Mouse (Mus musculus) natural killer cell, adult 2 months (primary cell): ENCODE results near the gene Serpinf2.
"Not testable (repeated sequence)": the region's sequence is repeated elsewhere in the genome, so short reads cannot be mapped to it uniquely, and the experiment has no call there.

ENCODE experiments used
- DNase-seq, 2 experiments: peaks; one replicate each; pipeline ENCODE4 v3.0.0; 2022; ENCODE audit warnings: low spot score in 2 of 2

Serpinf2 gene

DNA sequence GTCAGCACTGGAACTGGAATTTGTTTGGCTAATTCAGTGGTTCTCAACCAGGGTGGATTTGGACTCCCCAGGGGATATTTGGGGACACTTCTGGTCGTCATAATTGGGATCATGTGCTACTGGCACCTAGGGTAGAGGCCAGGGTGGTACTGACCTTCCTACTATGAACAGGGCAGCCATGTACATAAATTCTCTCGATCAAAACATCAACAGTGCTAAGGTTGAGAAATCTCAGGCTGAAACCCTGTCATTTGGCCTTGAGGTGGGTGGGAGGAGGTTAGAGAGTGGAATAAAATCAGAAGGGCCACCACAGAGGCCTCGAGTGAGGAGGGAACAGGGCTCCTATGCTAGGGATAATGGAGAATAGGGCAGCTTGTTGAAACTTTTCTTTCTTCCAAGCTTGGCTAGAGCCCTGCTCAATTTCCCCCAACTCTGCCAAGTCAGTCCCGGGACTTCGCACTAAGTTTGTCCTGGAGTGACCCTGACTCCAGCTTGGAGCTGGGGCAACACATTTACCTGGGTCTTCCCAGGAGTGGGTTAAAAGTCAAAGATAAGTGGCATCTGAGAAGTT, 19.8 kb upstream of the Serpinf2 start:
- no peak for DNase-seq

DNA sequence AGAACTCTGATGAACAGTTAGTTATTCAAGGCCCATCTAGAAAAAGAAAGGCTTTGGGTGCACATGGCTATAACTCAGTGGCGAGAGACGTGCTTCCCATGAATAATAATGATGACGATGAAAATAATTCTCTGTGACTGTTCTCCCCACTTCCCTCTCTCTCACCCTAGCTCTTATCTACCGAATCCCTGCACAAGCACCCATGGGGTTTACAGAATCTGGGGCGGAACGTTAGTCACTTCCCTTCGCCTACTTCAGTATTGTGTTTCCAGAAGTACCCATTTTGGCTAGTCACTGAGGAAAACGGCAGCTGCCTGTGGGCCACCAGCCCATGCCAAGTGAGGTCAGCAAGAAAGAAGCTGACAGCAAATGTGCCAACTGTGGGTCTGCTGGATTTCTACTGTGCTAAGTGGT, 19.2 kb upstream of the Serpinf2 start:
- DNase-seq, result no peak

DNA sequence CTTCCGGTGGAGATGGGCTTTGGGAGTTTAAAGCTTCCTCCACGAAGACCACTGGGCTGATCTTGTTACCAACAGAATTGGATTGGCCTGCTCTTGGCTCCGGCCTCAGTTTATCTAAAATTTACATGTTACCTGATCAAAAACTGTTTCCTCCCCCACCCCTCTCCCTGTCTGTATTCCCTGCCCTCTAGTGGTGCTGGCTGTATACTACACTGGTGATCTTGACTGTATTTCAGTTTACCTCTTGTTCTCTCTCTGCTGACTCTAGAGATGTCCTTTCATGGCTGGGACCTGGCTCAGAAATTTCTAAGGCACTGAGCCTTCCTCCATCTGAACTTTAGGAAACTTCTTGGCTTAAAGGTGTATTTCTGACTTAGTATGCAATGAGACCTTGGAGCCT, 18.8 kb upstream of the Serpinf2 start:
- peak; percentile 30 to 43 for DNase-seq

DNA sequence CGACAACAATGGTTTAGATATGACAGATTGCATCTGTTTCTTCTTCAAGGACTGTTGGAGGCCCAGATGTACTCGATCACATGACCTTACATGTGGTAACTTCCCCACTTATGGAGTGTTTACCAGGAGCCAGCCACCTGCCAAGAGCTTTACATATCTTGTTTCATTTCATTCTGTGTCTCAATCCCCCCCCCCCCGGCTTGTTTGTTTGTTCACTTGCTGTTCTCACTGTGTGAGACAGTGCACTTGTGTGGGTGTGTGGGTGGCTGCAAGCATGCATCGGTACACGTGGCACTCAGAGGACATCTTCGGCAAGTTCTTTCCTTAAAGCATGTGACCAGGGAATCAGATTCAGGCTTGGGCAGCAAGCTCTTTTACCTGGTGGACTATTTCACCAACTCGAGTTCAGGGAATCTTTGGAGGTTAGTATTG, 17.1 kb upstream of the Serpinf2 start:
- DNase-seq, result peak in 1 of 2 experiments; percentile 19

DNA sequence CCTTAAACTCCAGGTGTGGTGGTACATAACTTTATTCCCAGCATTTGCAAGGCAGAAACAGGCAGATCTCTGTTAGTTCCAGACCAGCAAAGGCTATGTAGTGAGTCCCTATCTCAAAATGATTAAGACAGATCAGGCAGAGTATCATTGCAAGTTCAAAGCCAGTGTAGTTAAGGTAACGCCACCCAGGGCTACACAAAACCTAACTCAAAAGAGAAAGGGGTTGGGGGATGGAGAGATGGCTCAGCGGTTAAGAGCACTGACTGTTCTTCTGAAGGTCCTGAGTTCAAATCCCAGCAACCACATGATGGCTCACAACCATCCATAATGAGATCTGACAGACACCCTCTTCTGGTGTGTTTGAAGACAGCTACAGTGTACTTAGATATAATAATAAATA, 16.6 kb upstream of the Serpinf2 start:
- DNase-seq, result not testable (repeated sequence)

DNA sequence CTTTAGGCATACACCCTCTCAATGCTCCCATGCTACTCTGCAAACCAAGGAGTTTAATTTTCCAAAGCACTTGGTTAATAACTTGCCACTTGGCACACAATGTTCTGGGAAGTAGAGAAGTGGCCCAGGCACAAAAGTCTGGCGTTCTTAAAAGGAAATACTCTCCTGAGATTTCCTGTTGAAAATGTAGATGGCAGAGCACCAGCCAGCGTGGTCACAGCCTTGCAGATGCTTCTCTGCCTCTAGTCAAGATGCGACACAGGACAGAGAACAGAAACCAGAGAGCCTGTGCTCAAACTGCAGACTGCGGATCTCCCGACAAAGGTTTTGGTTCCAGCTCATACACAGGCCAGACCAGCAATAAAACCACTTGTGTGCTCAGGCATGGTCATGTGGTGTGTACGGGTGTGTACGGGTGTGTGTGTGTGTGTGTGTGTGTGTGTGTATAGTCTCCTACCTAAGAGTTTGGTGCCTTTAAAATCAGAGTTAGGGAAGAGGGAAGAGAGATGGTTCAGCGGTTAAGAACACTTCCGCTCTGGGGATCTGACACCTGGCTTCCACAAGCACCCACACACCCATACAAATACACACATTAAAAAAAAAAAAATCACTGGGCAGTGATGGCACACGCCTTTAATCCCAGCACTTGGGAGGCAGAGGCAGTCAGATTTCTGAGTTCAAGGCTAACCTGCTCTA, 15.8 kb upstream of the Serpinf2 start:
- peak in 1 of 2 experiments; percentile 55 for DNase-seq

DNA sequence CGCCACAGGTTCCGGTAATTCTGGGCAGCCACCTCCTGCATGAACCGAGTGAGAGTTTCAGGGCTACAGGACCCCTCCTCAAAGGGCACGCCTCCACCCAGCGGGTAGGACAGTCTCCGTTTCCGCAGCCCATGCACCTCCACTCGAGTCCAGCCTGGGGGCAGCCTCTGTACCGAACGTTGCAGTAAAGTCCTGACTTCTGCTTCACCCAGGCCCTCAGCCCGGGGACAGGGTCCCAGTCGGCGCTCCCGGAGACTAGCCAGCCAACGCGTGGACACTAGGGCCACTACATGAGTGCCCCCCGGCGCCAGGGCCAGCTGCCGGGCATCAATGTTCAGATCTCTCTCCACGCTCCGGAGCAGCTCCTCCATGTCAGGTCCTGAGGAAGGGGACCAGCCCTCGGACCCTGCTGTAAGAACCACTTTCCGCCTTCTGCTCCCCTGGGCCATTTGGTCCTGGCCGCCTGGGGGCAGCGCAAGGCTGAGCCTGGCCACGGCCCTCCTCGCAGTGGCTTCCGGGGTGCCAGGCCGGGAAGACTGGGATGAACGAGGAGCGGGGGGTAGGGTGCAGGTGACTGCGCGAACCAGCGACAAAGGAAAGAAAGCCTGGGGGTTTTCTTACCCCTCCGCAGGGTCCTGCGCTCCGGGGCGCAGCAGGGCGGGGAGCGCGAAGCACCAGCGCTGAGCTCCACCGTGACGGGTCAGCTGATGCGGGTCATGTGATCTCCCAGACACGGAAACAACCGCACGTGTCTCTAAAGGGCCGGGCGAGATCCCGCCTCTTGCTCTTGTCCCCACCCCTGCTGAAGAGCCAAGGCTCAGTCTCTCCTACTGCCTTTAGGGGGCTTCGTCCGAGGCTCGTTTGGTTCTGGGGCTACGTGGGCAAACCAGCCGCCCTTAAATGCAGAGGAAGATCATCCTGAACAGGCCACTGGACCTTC, 14.9 kb upstream of the Serpinf2 start, which contains the start of gene Wdr81:
Gene Wdr81, minus strand, starts transcription at position 727 of the 940 bp plus-strand sequence.
- peak; percentile 83 to 90 for DNase-seq

DNA sequence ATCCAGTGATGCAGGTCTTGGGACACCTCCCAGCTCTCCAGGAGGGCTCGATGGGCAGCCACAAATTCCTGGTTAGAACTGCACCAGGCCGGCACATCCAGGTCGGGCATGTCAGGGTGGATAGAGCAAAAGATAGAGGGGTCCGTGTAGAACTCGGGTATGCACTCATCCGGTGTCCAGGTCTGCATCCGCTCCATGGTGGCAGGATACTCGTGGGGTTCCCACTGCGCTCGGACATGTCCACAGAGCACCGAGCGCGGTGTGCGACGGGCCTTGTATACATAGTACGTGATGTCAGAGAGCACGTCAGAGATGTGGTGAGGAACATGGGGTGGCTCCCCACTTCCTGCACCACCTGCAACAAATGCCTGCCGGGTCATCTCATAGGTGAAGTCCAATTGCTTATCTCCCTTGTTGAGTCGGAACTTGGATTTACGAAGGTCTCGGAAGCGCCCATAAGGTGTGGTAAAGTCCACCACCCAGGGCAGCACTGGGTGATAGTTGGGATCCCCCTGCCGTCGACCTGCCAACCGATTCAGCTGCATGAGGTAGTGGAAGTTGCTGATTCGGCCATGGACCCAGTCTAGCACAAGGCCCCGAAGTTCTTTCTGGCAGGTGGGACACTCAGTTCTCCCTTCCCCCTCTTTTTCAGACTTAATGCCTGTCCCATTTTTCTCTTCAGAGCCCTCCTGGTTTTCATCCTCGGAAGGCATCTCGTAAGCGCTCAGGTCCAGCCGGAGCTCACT, 13.6 kb upstream of the Serpinf2 start:
- no peak for DNase-seq

DNA sequence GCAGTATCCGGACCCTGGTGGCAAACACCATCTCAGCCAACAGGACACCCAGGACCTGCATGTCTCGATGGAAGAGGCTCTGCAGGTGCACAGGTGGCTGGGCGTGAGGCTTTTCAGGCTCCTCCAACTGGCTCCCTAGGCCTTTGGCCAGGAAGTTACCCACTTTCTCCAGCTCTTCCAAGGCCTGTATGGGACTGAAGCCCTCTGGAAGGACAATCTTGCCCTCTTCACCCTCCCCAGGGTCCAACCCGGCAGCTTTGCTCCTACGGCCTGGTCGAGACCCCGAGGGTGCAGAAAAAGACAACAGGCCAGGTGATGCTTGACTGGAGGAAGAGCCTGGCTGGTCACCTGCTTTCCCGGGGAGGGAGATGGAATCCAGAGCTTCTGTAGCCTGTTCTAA, 12.7 kb upstream of the Serpinf2 start:
- DNase-seq, result no peak

DNA sequence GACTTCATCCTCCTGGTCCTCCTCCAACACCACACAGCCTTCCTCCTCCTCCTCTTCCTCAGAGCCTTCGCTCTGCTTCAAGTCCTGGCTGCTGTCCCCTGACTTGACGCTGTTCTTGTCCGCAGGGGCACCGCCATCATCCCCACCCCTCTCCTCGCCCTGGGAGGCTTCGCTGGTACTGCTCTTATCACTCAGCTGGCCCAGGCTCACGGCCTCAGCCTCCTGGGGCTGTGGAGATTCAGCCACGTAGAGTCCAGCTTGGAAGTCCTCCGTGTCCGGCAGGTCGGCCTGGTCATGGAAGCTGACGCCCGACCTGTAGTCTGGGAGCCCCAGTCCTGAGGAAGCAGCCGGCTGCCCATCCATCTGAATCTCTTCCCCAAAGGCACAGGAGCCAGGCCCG, 11.5 kb upstream of the Serpinf2 start:
- DNase-seq, result no peak

DNA sequence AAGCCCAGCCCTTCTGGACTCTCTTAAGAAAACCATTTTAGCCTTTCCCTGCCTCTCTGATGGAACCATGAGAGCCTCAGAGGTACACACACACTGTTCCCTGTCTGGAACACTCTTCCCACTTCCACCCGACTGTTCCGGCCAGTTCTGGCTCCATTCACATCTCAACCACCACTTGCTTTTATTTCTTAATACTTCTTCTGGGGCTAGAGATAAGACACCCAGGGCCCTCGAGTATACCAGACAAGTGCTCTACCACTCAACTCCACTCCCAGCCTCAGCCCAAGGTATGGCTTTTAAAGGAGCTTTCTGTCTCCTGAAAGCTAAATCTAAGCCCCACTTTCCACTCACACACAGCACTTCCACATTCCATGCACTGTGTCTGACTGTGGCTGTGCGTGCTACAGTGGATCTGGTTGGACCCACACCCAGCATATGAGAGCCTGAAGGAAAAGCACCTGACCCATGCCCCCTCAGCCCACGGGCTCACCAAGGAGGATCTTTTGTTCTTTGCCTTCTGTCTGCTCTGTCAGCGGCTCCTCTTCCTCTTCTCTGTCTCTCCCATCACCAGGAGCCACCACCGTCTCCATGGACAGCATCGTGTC, 11.0 kb upstream of the Serpinf2 start:
- DNase-seq, result no peak

DNA sequence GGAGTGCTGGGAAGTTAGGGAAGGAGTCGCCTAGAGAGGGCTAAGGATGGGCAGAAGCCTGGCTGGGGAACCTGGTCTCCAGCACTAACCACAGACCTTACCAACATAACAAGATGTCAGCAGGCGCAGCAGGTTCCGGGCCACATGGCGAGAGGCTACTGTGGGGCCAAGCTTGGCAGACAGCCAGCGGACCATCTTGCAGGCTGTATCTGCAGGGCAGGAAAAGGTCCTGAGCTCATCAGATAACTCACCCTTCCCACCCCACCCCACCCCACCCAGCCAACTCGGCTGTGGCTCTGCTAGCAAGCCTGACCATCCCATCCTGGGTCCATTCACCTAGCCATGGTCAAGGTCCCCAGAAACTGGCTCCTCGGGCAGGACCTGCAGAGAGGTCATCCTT, 10.3 kb upstream of the Serpinf2 start:
- no peak for DNase-seq

DNA sequence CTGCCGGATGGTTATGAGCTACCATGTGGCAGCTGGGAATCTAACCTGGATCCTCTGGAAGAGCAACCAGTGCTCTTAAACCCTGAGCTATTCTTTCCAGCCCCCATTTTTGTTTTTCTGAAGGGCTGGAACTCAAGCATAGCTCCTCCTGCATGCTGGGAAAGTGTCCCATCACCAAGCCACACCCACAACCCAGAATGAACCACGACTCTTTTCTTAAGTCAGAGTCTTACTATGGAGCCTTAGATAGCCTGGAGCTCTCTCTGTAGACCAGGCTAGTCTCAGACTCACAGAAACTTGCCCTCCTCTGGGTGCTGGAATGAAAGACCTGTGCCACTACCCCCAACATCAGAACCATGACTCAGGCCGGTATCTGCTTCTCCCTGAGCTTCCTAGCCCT, 9.2 kb upstream of the Serpinf2 start:
- no peak for DNase-seq

DNA sequence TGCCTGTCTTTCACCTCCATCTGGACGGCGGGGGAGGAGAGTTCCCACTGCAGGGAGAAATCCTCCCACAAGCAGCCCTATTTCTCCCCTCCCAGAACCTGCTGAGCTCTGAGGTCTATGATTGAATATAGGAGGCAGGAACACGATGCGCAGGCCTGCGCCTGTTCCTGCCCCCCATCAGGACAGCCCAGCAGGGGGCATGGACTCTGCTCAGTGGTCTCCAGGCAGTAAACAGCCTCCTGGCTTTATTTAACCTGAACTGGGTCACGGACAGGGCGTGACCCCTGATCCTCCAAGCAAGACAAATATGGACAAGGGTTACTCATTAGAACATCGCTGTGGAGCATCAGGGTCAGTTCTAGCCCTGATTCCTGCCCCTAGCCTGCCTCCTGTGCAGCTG, 4.3 kb upstream of the Serpinf2 start:
- DNase-seq, result no peak

DNA sequence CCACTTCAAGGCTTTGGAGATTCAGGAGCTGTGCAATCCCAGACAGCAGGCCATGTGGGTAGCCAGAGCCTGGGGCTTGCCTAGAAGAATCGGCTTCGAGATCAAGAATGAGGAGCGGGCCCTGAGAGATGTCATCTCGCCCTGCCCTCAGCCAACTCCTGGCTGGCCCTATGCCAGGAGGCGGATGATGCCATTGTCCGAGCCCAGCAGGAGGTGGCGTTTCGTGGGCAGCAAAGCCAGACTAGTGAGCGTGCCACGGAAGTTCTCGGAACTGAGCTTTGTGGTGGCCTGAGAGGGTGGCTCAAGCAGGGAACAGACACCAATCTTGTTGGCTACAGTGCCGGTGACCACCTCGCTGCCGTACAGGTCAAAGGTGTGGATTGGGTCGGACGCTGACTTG, 2.2 kb upstream of the Serpinf2 start:
- no peak for DNase-seq

DNA sequence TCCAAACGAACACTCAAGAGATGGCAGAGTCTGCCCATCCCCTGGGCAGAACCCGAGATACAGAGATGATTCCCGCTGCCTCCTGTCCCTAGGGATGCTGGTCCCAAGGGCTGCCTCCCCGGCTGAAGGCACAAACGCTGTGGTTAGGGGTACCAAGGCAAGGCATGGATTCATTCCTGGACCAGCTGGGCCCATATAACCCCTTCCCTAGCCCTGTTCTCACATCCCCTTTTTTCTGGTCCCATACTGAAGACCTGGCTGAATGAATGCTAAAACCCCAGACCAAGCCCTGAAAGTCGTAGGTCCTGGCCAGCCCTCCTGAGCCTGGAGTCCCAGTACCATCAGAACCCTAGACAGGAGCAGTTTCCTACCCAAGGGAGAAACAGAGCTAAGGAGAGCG, 1.6 kb upstream of the Serpinf2 start:
- DNase-seq, result no peak

DNA sequence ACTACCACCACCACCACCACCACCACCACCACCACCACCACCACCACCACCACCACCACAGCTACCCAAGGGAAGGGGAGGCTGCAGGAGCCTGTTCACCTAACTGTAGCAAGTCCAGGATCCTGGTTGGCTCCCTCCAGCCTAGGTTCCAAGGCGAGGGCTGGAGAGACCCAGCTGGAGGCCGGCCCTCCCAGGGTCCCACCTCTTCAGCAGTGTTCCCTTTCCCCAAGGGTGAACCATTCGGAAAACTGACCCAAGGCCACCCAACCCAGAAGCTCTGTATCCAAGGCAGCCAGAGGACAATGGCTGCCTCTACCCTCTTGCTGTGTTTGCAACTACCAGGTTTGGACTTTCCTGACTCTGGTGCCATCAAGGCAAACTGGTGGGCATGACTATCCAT, 560 bp upstream of the Serpinf2 start:
- no peak for DNase-seq

DNA sequence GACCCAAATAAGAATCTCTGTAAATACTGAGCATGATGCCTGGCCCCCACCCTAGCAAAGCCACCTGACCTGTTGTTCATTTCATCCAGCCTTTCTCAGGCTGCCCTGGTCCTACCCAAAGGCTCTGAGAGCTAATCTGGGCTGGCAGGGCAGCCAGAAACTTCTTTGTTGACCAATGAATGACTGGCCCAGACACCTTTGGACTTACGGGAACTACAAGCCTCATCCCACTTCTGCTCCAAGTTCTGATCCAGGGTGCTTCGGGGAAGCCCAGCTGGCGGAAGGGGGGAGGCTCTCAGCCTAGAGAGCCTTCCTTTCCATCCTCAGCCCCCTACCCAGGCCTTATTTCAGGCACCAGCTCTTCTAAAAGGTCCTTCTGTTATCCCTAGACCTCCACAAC, 587 bp downstream of the Serpinf2 start:
- DNase-seq, result no peak

DNA sequence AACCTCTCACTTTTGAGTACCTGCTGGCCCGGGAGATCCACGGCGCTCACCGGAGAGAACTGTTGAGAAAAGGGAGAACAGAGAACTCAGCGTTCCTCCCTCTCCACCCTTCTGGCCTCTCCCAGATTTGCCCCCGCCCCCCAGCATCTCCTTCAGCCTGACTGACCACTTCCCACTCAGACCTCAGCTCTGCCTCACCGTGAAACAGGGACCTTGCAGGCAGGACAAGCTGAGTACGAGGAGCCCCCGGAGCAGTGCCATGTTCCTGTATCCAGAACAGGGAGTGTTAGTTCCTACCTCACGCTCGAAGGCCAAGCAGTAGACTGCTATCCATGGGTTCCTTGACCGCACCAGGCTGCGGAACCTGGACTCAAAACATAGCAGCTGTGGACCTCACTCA, 1.2 kb downstream of the Serpinf2 start:
- DNase-seq, result no peak

DNA sequence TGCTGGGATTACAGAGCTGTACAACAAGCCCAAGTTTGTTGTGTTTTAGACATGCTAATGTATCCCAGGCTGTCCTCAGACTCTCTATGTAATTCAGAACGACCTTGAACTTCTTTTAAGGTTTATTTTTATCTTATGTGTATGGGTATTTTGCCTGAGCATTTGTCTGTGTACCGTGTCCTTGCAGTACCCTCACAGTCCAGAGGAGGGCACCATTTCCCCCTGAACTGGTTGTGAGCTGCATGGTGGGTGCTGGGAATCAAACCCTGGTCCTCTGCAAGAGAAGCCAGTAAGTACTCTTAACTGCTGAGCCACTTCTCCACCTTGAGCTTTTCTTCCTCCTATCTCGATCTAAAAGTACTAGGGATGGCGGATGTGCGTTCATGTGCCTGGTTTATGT, 5.3 kb downstream of the Serpinf2 start:
- no peak for DNase-seq

DNA sequence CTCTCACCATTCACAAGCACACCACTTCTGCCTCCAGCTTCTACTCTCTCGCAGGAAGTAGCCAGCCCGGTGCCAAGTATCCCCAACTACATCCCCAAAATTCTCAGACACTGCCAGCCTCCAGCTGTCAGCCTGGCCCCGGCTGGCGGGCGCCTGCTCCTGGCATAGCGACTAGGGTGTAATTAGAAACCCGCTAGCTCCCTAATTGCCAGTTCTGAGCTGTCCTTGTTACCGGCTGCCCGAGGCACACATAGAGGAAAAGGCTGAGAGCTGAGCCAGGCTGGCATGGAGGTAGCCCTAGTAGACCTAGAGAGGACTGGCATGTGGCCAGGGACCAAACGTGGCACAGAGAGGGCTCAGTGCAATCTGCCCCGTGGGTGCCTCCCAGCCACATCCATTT, 8.1 kb downstream of the Serpinf2 start:
- no peak for DNase-seq
